Mouse (Mus musculus) limb, embryonic 14.5 days (tissue): ENCODE measurements at regions not wholly inside any gene's neighbourhood (a gene's known extent, or its start where the extent isn't known, plus 50 kb on each side); places are given as distances from the start of the nearest gene placed in this dataset.

Experiments
- ATAC-seq: fragments of 200-750 bp; cut with Nextera tagmentation; 2 replicates; pipeline ENCODE4 v1.8.0; 2017; ENCODE audit warnings: low read depth, moderate number of reproducible peaks, moderate TSS enrichment; ENCODE audit not compliant: low FRiP score
- DNase-seq: peaks from one replicate; pipeline ENCODE4 v3.0.0-alpha.2; 2015; ENCODE audit warnings: low spot score
- H3K27ac ChIP-seq: fragments of 300-500 bp; sonication (generic); replicated peaks from 2 replicates; pipeline ENCODE4 v1.5.1; 2014; ENCODE audit warnings: low read depth, mild to moderate bottlenecking, low read length, moderate library complexity, mixed read lengths
- H3K27me3 ChIP-seq: fragments of 300-500 bp; sonication (generic); 2 replicates; pipeline ENCODE4 v1.6.1; 2014; ENCODE audit warnings: low read length, mixed read lengths; ENCODE audit not compliant: control insufficient read depth, insufficient read depth
- H3K36me3 ChIP-seq: fragments of 300-500 bp; sonication (generic); 2 replicates; pipeline ENCODE4 v1.6.1; 2014; ENCODE audit warnings: mild to moderate bottlenecking, low read length, moderate library complexity, mixed read lengths; ENCODE audit not compliant: control insufficient read depth, insufficient read depth
- H3K4me1 ChIP-seq: fragments of 300-500 bp; sonication (generic); 2 replicates; pipeline ENCODE4 v1.6.1; 2014; ENCODE audit warnings: antibody characterized with exemption, low read length, mixed read lengths; ENCODE audit not compliant: control insufficient read depth, insufficient read depth
- H3K4me2 ChIP-seq: fragments of 300-500 bp; sonication (generic); replicated peaks from 2 replicates; pipeline ENCODE4 v1.6.1; 2014; ENCODE audit warnings: low read depth, mild to moderate bottlenecking, low read length, moderate library complexity; ENCODE audit not compliant: severe bottlenecking
- H3K4me3 ChIP-seq: fragments of 300-500 bp; sonication (generic); replicated peaks from 2 replicates; pipeline ENCODE4 v1.5.1; 2014; ENCODE audit warnings: low read length
- H3K9ac ChIP-seq: fragments of 300-500 bp; sonication (generic); 2 replicates; pipeline ENCODE4 v1.6.1; 2014; ENCODE audit warnings: mild to moderate bottlenecking, low read depth, low read length, moderate library complexity; ENCODE audit not compliant: severe bottlenecking
- H3K9me3 ChIP-seq: fragments of 300-500 bp; sonication (generic); 2 replicates; pipeline ENCODE4 v1.6.1; 2016; ENCODE audit warnings: low read length; ENCODE audit not compliant: control insufficient read depth
- POLR2A ChIP-seq: fragments of 200-500 bp; IDR thresholded peaks from 2 replicates; pipeline ENCODE4 v1.8.0; 2012; ENCODE audit warnings: inconsistent platforms, mild to moderate bottlenecking, moderate library complexity, borderline replicate concordance; ENCODE audit not compliant: insufficient read depth, insufficient read length; ENCODE audit errors: extremely low read depth
- WGBS: fragments of 180-500 bp; shearing (Covaris S2); extraction: QIAGEN DNeasy Blood & Tissue Kit; methylation state at CpG from one replicate; pipeline ENCODE4 v1.1.7; 2014; 5-methylcytosine and 5-hydroxymethylcytosine counted together

GRCm38 (mm10) chr10:67339371-67339929, 54.3 kb upstream of the Nrbf2 start:
- Histone ChIP-seq H3K36me3 (no peaks in the 10 kb centered on the region), H3K4me1 (no peaks in the 10 kb centered on the region), H3K4me3 (no peak overlapping the region), H3K27ac (no peak overlapping the region), H3K4me2 (no peak overlapping the region), H3K9me3 (no peaks in the 10 kb centered on the region), H3K27me3 (no peaks in the 10 kb centered on the region), H3K9ac (no peak overlapping the region)
- TF ChIP-seq POLR2A, result no peak
- ATAC-seq (no peak), DNase-seq (no peak)
- WGBS, result 77% methylated on average over 10 of the region's 10 CpGs

- Histone ChIP-seq H3K9ac (no peak overlapping the region), H3K36me3 (no peaks in the 10 kb centered on the region), H3K4me1 (no peaks in the 10 kb centered on the region), H3K27ac (no peak overlapping the region), H3K4me2 (no peak overlapping the region), H3K9me3 (no peaks in the 10 kb centered on the region), H3K27me3 (no peaks in the 10 kb centered on the region), H3K4me3 (no peak overlapping the region)
- no peak for TF ChIP-seq POLR2A
- DNase-seq (no peak), ATAC-seq (no peak)
- 91% methylated on average over 4 of the region's 4 CpGs for WGBS
These were observed 59.6 kb upstream of the Nrbf2 start for GRCm38 (mm10) chr10:67344722-67345121.

- no peaks in the 10 kb centered on the region for H3K27me3 ChIP-seq
- H3K4me3 ChIP-seq, result no peak overlapping the region
- TF ChIP-seq POLR2A, result no peak
- H3K27ac ChIP-seq, result no peak overlapping the region
- H3K9ac ChIP-seq, result no peak overlapping the region
- DNase-seq (no peak), ATAC-seq (no peak)
- H3K4me1 ChIP-seq, result no peaks in the 10 kb centered on the region
- WGBS, result 42% methylated on average over 2 of the region's 2 CpGs
- H3K36me3 ChIP-seq, result no peaks in the 10 kb centered on the region
- no peaks in the 10 kb centered on the region for H3K9me3 ChIP-seq
- no peak overlapping the region for H3K4me2 ChIP-seq
These were observed 65.9 kb upstream of the Nrbf2 start for GRCm38 (mm10) chr10:67350956-67351355.

DNA sequence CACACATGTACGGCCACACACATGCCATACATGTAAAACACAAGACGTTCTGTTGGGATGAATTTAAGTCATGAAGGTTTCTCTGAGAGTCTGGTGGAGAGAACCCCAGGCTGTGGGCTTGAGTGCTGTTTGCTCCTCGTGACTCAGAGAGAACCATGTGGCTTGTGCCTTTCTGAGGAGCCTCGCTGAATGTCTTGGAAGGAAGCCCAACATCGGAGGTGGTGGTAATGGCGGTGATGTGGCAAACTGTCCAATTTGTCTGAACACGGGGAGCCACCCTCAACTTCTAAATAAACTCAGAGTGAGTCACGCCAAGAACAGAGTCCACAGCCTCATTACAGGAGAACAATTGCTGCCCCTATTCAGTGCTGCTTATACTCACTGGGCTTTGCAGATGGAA, 75.7 kb upstream of the Nrbf2 start:
- no peak overlapping the region for H3K4me3 ChIP-seq
- no peak overlapping the region for H3K9ac ChIP-seq
- no peak overlapping the region for H3K27ac ChIP-seq
- WGBS, result 81% methylated on average over 8 of the region's 8 CpGs
- H3K4me2 ChIP-seq, result no peak overlapping the region
- H3K4me1 ChIP-seq, result no peaks in the 10 kb centered on the region
- TF ChIP-seq POLR2A, result no peak
- DNase-seq (no peak), ATAC-seq (no peak)
- H3K9me3 ChIP-seq, result no peaks in the 10 kb centered on the region
- no peaks in the 10 kb centered on the region for H3K27me3 ChIP-seq
- no peaks in the 10 kb centered on the region for H3K36me3 ChIP-seq

- H3K27ac ChIP-seq, result no peak overlapping the region
- TF ChIP-seq POLR2A, result no peak
- no peaks in the 10 kb centered on the region for H3K27me3 ChIP-seq
- H3K36me3 ChIP-seq, result no peaks in the 10 kb centered on the region
- H3K4me1 ChIP-seq, result no peaks in the 10 kb centered on the region
- no peak overlapping the region for H3K4me3 ChIP-seq
- no peaks in the 10 kb centered on the region for H3K9me3 ChIP-seq
- no peak overlapping the region for H3K9ac ChIP-seq
- no peak for ATAC-seq
- no peak overlapping the region for H3K4me2 ChIP-seq
- WGBS, result 93% methylated on average over 4 of the region's 4 CpGs
- no peak for DNase-seq
These were observed 76.2 kb upstream of the Nrbf2 start for GRCm38 (mm10) chr10:67361281-67361680.

DNA sequence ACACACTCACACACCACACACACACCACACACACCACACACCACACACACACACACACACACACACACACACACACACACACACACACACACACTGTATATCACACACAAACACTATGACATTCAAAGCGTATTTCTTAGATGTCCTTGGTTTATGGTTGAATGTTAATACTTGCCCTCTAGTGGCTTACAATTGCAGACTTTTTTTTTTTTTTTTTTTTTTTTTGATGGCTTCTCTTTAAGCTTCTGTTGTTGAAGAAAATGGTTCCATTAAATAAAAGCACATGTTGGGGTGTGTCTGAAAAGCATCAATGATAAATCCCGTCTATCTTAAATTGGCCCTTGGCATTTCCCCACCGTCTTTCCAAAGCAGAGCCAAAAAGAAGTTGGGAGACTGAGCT, 79.5 kb upstream of the Nrbf2 start:
- DNase-seq (no peak), ATAC-seq (no peak)
- Histone ChIP-seq H3K4me3 (no peak overlapping the region), H3K9me3 (no peaks in the 10 kb centered on the region), H3K4me1 (no peaks in the 10 kb centered on the region), H3K9ac (no peak overlapping the region), H3K4me2 (no peak overlapping the region), H3K27ac (no peak overlapping the region), H3K36me3 (no peaks in the 10 kb centered on the region), H3K27me3 (no peaks in the 10 kb centered on the region)
- WGBS, result 83% methylated on average over 3 of the region's 3 CpGs
- TF ChIP-seq POLR2A, result no peak
